Mouse (Mus musculus) MEL (cell line): Measurements from ENCODE around the gene Rbsn.
A peak's percentile ranks its signal among the peaks of the same experiment; 100 is the strongest.

Experiments
- CHD1 ChIP-seq: IDR thresholded peaks from 2 replicates; pipeline ENCODE4 v1.6.1; 2012; ENCODE audit warnings: low read depth, mild to moderate bottlenecking, inconsistent platforms, low read length, improper control_type of control experiment
- CHD2 ChIP-seq: IDR thresholded peaks from 2 replicates; pipeline ENCODE4 v1.6.1; 2011; ENCODE audit warnings: low read length, improper control_type of control experiment
- CTCF ChIP-seq, 3 experiments: IDR thresholded peaks in 2 of 3; conservative IDR thresholded peaks in 1 of 3; 2 replicates each; pipeline ENCODE4 v1.5.1; 2011 to 2012; ENCODE audit warnings: low read length in 3 of 3, low read depth in 2 of 3, mild to moderate bottlenecking in 2 of 3, improper control_type of control experiment in 1 of 3, inconsistent platforms in 1 of 3, mixed read lengths in 1 of 3, moderate library complexity in 1 of 3; ENCODE audit not compliant: control insufficient read depth in 1 of 3, insufficient read depth in 1 of 3, poor library complexity in 1 of 3, severe bottlenecking in 1 of 3
- EP300 ChIP-seq, 2 experiments: IDR thresholded peaks; 2 replicates each; pipeline ENCODE4 v1.6.1; 2011; ENCODE audit warnings: improper control_type of control experiment in 2 of 2, low read length in 2 of 2, low read depth in 1 of 2, mild to moderate bottlenecking in 1 of 2
- GATA1 ChIP-seq: IDR thresholded peaks from 2 replicates; pipeline ENCODE4 v1.6.1; 2011; ENCODE audit warnings: low read depth, low read length, improper control_type of control experiment
- MAFK ChIP-seq: IDR thresholded peaks from 2 replicates; pipeline ENCODE4 v1.6.1; 2011; ENCODE audit warnings: low read depth, mild to moderate bottlenecking, low read length, improper control_type of control experiment, borderline replicate concordance
- MAZ ChIP-seq: IDR thresholded peaks from 2 replicates; pipeline ENCODE4 v1.6.1; 2012; ENCODE audit warnings: low read depth, mild to moderate bottlenecking, inconsistent platforms, low read length, improper control_type of control experiment
- NRF1 ChIP-seq: IDR thresholded peaks from 2 replicates; pipeline ENCODE4 v1.6.1; 2014; ENCODE audit warnings: low read depth, mild to moderate bottlenecking, inconsistent platforms, low read length, improper control_type of control experiment, moderate library complexity; ENCODE audit not compliant: poor library complexity, insufficient read depth, severe bottlenecking
- POLR2A ChIP-seq, 2 experiments: IDR thresholded peaks; 2 replicates each; pipeline ENCODE4 v1.6.1; 2011 to 2012; ENCODE audit warnings: low read length in 2 of 2, mild to moderate bottlenecking in 2 of 2, control low read depth in 1 of 2, improper control_type of control experiment in 1 of 2, low read depth in 1 of 2, moderate library complexity in 1 of 2; ENCODE audit not compliant: control insufficient read depth in 1 of 2, insufficient read depth in 1 of 2, poor library complexity in 1 of 2
- USF1 ChIP-seq: IDR thresholded peaks from 2 replicates; pipeline ENCODE4 v1.6.1; 2014; ENCODE audit warnings: low read depth, mild to moderate bottlenecking, inconsistent platforms, low read length, improper control_type of control experiment, moderate library complexity
- ZC3H11A ChIP-seq: IDR thresholded peaks from 2 replicates; pipeline ENCODE4 v1.6.1; 2012; ENCODE audit warnings: low read depth, mild to moderate bottlenecking, inconsistent platforms, low read length, improper control_type of control experiment
- ZKSCAN1 ChIP-seq: IDR thresholded peaks from 2 replicates; pipeline ENCODE4 v1.6.1; 2012; ENCODE audit warnings: low read depth, mild to moderate bottlenecking, inconsistent platforms, low read length, improper control_type of control experiment, moderate library complexity

DNA sequence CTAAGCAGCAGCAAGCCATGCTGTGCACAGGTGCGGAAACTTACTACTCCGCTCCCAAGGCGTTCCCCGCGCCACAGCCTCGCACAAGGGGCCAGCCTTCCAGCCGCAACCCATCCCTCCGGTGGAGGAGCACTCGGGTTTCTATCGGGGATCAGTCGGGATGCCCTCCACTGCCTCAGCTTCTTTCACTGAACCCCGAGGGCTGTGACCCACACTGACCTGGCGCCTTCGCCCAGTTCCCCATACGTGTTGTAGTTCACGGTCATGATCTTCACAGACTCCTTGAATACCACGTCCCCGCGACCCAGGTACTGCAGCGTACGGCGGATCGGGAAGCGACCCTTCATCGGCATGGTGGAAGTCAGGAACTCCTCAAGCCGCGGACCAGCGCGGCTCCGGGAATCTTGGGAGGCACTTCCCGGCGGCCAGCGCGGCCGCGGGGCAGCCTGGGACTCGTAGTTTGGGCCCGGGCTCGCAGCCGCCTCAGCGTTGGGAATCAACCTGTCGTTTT, 31.0 kb downstream of the Rbsn start, which contains the start of gene Mrps25:
- TF ChIP-seq ZC3H11A = no peak
- no peak for TF ChIP-seq CHD2
- TF ChIP-seq CHD1 = no peak
- no peak for TF ChIP-seq GATA1
- TF ChIP-seq MAZ = no peak
- no peak for TF ChIP-seq EP300 (IDR thresholded peaks at IDR 0.05; ENCODE audit: low read depth in 1 of 2, low read length in 2 of 2)
- TF ChIP-seq POLR2A (IDR thresholded peaks at IDR 0.05; ENCODE audit: control insufficient read depth in 1 of 2, insufficient read depth in 1 of 2, low read depth in 1 of 2, low read length in 2 of 2, poor library complexity in 1 of 2) = peak; percentile 91 to 92
- TF ChIP-seq CTCF (IDR thresholded peaks at IDR 0.05 in 2 of 3, conservative IDR thresholded peaks at IDR 0.05 in 1 of 3; ENCODE audit: control insufficient read depth in 1 of 3, insufficient read depth in 1 of 3, low read depth in 2 of 3, low read length in 3 of 3, poor library complexity in 1 of 3, severe bottlenecking in 1 of 3) = no peak
- no peak for TF ChIP-seq USF1
- no peak for TF ChIP-seq ZKSCAN1
- TF ChIP-seq NRF1 = no peak
- TF ChIP-seq MAFK = no peak
